Mouse (Mus musculus) C2C12 (cell line): ENCODE measurements around the gene Rnls. TPM values are rescaled to one million over a fixed set of nuclear protein-coding genes. Genes with fewer than 3 reads are reported as not detected.

Source experiments
- H3K27me3 ChIP-seq: one replicate; pipeline ENCODE4 v1.6.1; 2011; ENCODE audit not compliant: control insufficient read depth, insufficient read depth, insufficient read length
- H3K36me3 ChIP-seq: one replicate; pipeline ENCODE4 v1.6.1; 2011; ENCODE audit not compliant: control insufficient read depth, insufficient read depth
- H3K4me3 ChIP-seq: one replicate; pipeline ENCODE4 v1.5.1; 2011; ENCODE audit warnings: mild to moderate bottlenecking, control low read depth; ENCODE audit not compliant: poor library complexity, insufficient read depth, severe bottlenecking
- H3K79me2 ChIP-seq: one replicate; pipeline ENCODE4 v1.6.1; 2011; ENCODE audit not compliant: control insufficient read depth, insufficient read depth
- H3K79me3 ChIP-seq: one replicate; pipeline ENCODE4 v1.6.1; 2011; ENCODE audit warnings: low read depth, control low read depth
- H3ac ChIP-seq: one replicate; pipeline ENCODE3; 2011; ENCODE audit warnings: low read depth; ENCODE audit not compliant: control insufficient read depth, insufficient read length
- CEBPB ChIP-seq: IDR thresholded peaks from one replicate; pipeline ENCODE4 v1.6.1; 2011; ENCODE audit warnings: low read depth, mild to moderate bottlenecking, control low read depth, moderate library complexity
- CTCF ChIP-seq: IDR thresholded peaks from one replicate; pipeline ENCODE4 v1.5.1; 2011; ENCODE audit not compliant: control insufficient read depth, insufficient read depth, insufficient read length
- FOSL1 ChIP-seq: IDR thresholded peaks from one replicate; pipeline ENCODE4 v1.8.0; 2011; ENCODE audit warnings: mild to moderate bottlenecking, low read length; ENCODE audit not compliant: poor library complexity, insufficient read depth, severe bottlenecking
- MAX ChIP-seq: IDR thresholded peaks from one replicate; pipeline ENCODE4 v1.6.1; 2011; ENCODE audit warnings: mild to moderate bottlenecking, control low read depth
- MYOD1 ChIP-seq: IDR thresholded peaks from one replicate; pipeline ENCODE4 v1.6.1; 2011; ENCODE audit warnings: low read depth; ENCODE audit not compliant: control insufficient read depth, insufficient read length
- MYOG ChIP-seq: IDR thresholded peaks from one replicate; pipeline ENCODE4 v1.6.1; 2011; ENCODE audit not compliant: control insufficient read depth, insufficient read length; ENCODE audit errors: extremely low read depth
- USF1 ChIP-seq: IDR thresholded peaks from one replicate; pipeline ENCODE4 v1.6.1; 2011; ENCODE audit warnings: low read depth, mild to moderate bottlenecking, control low read depth, moderate library complexity
- polyA plus RNA-seq: library from polyadenylated mRNA; unstranded; fragments of >200 nt; fragmentation: generic; extraction: Trizol; gene quantifications from one replicate; pipeline ENCODE4 v1.2.1, GENCODE M21; 2012; ENCODE audit warnings: missing spikeins

The Rnls gene
- polyA plus RNA-seq, 1 experiment, result 0.99 TPM

DNA sequence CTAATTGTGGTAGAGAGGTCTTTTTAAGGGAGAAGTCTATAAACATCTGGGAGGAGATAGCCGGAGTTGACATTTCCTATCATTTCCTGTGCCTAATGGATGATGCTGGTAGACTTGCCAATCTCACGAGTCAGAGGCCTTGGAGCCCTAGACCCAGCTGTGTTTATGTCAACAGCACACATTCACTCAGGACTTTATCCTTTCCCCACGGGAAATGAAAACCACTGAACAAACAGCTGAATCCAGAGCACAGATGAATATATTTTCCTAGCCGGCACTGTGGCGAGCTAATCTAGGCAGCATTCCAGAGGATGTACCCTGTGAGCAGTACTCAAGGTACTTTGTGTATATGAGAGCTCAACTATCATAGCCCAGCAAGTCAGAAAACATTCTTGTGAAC is 138.2 kb downstream of the Rnls start:
- Histone ChIP-seq H3ac (no peak overlapping the region), H3K27me3 (no peaks in the 10 kb centered on the region), H3K79me2 (no peaks in the 10 kb centered on the region), H3K79me3 (no peaks in the 10 kb centered on the region), H3K4me3 (no peak overlapping the region), H3K36me3 (no peaks in the 10 kb centered on the region)
- TF ChIP-seq MYOD1 (no peak), MAX (no peak), CTCF (no peak), CEBPB (no peak), USF1 (no peak), FOSL1 (no peak), MYOG (no peak)

DNA sequence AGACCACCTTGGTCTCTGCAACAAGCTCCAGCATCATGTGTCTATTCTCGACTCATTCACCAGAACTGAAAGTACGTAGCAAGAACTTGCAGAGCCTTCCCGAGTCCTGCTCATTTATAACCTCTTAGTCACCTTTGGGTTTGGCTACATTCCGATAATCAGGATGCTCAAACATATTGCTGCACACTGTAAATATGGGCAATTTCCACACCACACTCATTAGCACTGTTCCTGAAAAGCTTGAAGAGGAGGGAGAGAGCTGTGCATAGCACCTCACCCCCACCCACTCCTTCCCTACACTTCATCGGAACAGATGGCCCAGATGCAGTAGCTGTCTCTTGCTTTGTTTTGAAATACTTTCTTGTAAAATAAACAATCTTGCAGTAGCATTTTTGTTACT is 139.9 kb downstream of the Rnls start:
- no peaks in the 10 kb centered on the region for H3K79me3 ChIP-seq
- H3ac ChIP-seq, result no peak overlapping the region
- H3K27me3 ChIP-seq, result no peaks in the 10 kb centered on the region
- TF ChIP-seq USF1, result no peak
- TF ChIP-seq MYOD1, result no peak
- no peak for TF ChIP-seq CEBPB
- no peak for TF ChIP-seq CTCF
- H3K36me3 ChIP-seq, result no peaks in the 10 kb centered on the region
- H3K4me3 ChIP-seq, result no peak overlapping the region
- no peaks in the 10 kb centered on the region for H3K79me2 ChIP-seq

DNA sequence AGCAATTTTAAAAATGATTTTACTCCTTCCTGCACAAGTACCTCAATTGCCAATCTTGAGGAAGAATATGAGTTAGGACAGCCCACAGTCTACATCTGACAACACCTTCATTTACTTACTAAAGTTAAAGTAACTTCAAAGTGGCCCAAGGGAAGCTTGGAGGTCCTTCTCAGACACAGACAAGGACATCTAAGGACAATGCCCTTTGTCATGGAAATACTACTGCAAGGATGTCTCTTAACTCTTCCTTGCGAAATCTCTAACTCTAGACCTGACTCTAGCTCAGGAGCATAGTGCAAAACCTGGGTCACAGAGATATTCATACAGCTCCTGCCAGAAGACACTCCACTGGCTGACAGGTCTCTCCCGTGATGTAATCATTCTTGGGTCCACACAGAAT is 147.9 kb downstream of the Rnls start:
- H3K27me3 ChIP-seq, result no peaks in the 10 kb centered on the region

DNA sequence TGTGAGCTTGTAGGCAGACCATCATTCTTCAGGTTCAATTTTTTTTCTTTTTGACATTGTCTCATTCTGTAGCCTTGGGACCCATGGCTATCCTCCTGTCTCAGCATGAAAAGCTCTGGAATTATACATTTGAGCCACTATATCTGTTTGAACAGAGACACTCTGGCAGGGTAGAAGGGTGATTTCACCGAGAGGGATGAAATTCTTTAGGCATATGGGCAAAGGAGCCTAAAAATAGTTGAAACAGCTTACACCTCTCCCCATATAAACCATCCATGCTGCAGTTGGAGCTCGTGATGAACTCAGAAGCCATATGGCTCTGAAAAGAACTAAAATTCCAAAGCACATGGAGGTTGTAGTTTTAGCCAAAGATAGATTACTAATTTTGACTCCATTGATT is 151.7 kb downstream of the Rnls start:
- TF ChIP-seq CTCF (no peak), MAX (no peak), USF1 (no peak), MYOD1 (no peak), MYOG (no peak), CEBPB (no peak), FOSL1 (no peak)
- H3K79me2 ChIP-seq, result no peaks in the 10 kb centered on the region
- no peaks in the 10 kb centered on the region for H3K27me3 ChIP-seq
- H3K36me3 ChIP-seq, result no peaks in the 10 kb centered on the region
- H3K4me3 ChIP-seq, result no peak overlapping the region
- no peak overlapping the region for H3ac ChIP-seq
- H3K79me3 ChIP-seq, result no peaks in the 10 kb centered on the region

More for the DNA sequence above, 147.9 kb downstream of the Rnls start:
- no peak overlapping the region for H3ac ChIP-seq
- no peak overlapping the region for H3K4me3 ChIP-seq
- TF ChIP-seq MYOG, result no peak
- TF ChIP-seq CTCF, result no peak
- no peak for TF ChIP-seq MYOD1
- no peak for TF ChIP-seq CEBPB
- TF ChIP-seq FOSL1, result no peak
- H3K36me3 ChIP-seq, result no peaks in the 10 kb centered on the region
- no peaks in the 10 kb centered on the region for H3K79me3 ChIP-seq
- H3K79me2 ChIP-seq, result no peaks in the 10 kb centered on the region

DNA sequence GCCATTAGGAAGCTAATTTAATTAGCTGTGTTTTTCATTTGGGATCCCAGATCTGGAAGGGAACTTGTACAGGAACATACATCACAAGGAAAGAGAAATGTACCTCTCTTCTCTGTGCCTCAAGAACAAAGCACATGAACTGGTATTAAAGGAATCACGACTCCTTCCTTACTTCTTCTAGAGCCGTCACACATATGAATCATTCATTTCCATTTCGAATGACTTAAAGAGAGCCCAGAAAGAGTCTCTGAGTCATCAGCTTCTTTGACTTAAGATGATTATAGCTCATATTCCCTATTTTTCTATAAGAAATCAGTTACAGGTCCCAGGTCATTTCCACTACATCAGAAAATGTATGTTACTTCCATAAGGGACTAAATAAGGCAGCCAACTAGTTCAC is 159.2 kb downstream of the Rnls start:
- Histone ChIP-seq H3K36me3 (no peaks in the 10 kb centered on the region), H3ac (no peak overlapping the region), H3K79me3 (no peaks in the 10 kb centered on the region), H3K27me3 (no peaks in the 10 kb centered on the region), H3K79me2 (no peaks in the 10 kb centered on the region), H3K4me3 (no peak overlapping the region)
- TF ChIP-seq USF1 (no peak), MYOG (no peak), MYOD1 (no peak), CTCF (no peak)

DNA sequence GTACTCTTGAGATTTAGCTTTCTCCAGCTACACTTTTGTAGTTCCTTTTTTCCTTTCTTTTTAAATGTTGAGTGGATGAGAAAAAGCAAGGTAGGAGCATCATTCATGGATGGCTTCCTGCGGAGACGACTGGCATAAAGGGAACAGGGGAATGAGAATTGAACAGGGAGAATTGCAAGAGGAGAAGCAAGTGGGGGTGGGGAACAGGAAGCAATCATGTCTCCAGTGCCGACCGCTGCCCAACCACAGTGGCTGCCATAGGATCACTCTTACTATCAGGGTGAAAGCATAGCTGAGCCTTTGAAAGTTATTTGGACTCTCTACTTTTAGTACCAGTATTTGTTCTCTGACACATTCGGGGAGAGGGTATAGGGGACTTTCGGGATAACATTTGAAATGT is 160.8 kb downstream of the Rnls start:
- Histone ChIP-seq H3K36me3 (no peaks in the 10 kb centered on the region), H3K4me3 (no peak overlapping the region), H3K79me2 (no peaks in the 10 kb centered on the region), H3K27me3 (no peaks in the 10 kb centered on the region), H3ac (no peak overlapping the region), H3K79me3 (no peaks in the 10 kb centered on the region)
- TF ChIP-seq MAX, result no peak
- TF ChIP-seq USF1, result no peak
- TF ChIP-seq MYOD1, result no peak
- TF ChIP-seq FOSL1, result no peak
